Mouse (Mus musculus): Measurements from ENCODE around the gene Atg4a-ps. TPM values are rescaled to one million over a fixed set of nuclear protein-coding genes. Genes with fewer than 3 reads are reported as not detected.

Atg4a-ps gene
- polyA plus RNA-seq (2015; fragmentation: Nextera tagmentation; extraction: Ambion mirVana), result 0.18 and 0.22 TPM in 2 replicates

GRCm38 (mm10) chr3:103645968-103646367 lies at the start of gene Atg4a-ps:
Gene Atg4a-ps, minus strand, starts transcription at chr3:103646068.

Small RNAs within 50 kb of the gene (microRNA-seq; reads per million reads assigned to microRNA genes)
- not detected for gene Gm25325

Other genes with a start within 250 kb of the Atg4a-ps start
- gene Syt6, start 70.8 kb downstream of the Atg4a-ps start, polyA plus RNA-seq (2015; fragmentation: Nextera tagmentation; extraction: Ambion mirVana), result 10.3 and 10.7 TPM in 2 replicates
- gene Olfml3, start 91.9 kb upstream of the Atg4a-ps start, polyA plus RNA-seq (2015; fragmentation: Nextera tagmentation; extraction: Ambion mirVana), result 18.2 and 20.7 TPM in 2 replicates
- not detected in 2 replicates for gene Gm10964, start 93.3 kb upstream of the Atg4a-ps start, polyA plus RNA-seq (2015; fragmentation: Nextera tagmentation; extraction: Ambion mirVana)
- 7.8 and 9.3 TPM in 2 replicates for gene Hipk1, start 145.5 kb upstream of the Atg4a-ps start, polyA plus RNA-seq (2015; fragmentation: Nextera tagmentation; extraction: Ambion mirVana)
- 19.0 and 21.3 TPM in 2 replicates for gene Dclre1b, start 163.4 kb upstream of the Atg4a-ps start, polyA plus RNA-seq (2015; fragmentation: Nextera tagmentation; extraction: Ambion mirVana)
- 16.9 and 17.9 TPM in 2 replicates for gene Ap4b1, start 163.5 kb upstream of the Atg4a-ps start, polyA plus RNA-seq (2015; fragmentation: Nextera tagmentation; extraction: Ambion mirVana)
- gene Gm43064, start 163.5 kb upstream of the Atg4a-ps start, polyA plus RNA-seq (2015; fragmentation: Nextera tagmentation; extraction: Ambion mirVana), result 0.08 and 0.11 TPM in 2 replicates
- gene Bcl2l15, start 186.5 kb upstream of the Atg4a-ps start, polyA plus RNA-seq (2015; fragmentation: Nextera tagmentation; extraction: Ambion mirVana), result 0.15 and 0.37 TPM in 2 replicates
- 0.51 and 0.57 TPM in 2 replicates for gene Ptpn22, start 213.7 kb upstream of the Atg4a-ps start, polyA plus RNA-seq (2015; fragmentation: Nextera tagmentation; extraction: Ambion mirVana)